Mouse (Mus musculus) erythroblast, embryonic 14.5 days (primary cell): ENCODE data around the gene Rab31.

Source experiments
- GATA1 ChIP-seq: IDR thresholded peaks from 2 replicates; pipeline ENCODE4 v1.6.1; 2012; ENCODE audit warnings: low read length, inconsistent platforms, mixed read lengths
- TAL1 ChIP-seq: IDR thresholded peaks from 3 replicates; pipeline ENCODE4 v1.6.1; 2012; ENCODE audit warnings: low read length, inconsistent platforms, mixed read lengths

DNA sequence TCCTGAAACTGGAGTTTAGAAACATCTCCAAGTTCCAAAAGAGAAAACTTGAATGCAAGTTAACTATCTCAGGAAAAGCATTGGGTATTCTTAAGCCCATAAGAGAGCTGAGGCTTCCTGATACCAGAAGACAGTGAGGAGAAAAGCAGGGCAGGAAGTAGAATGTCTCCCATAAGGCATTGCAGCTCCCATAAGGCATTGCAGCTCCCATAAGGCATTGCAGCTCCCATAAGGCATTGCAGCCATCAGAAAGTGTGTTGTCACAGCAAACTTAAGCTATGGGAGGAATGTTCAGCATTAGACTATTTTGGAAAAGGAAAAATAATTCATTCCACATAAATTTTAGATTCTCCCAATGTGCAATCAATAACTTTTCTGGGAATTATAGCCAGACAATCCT, 51.2 kb downstream of the Rab31 start:
- TF ChIP-seq GATA1 (no peak), TAL1 (no peak)
